Mouse (Mus musculus) heart, postnatal 36 days (tissue): ENCODE measurements around the gene Sult2b1. TPM values are rescaled to one million over a fixed set of nuclear protein-coding genes. Genes with fewer than 3 reads are reported as not detected.

Experiments used
- DNase-seq, 2 experiments: peaks; one replicate each; pipeline ENCODE4 v3.0.0; 2021 to 2022
- intact Hi-C: fragments of 180-260 bp; cut with DNase I; formaldehyde crosslinking; loops from one replicate; pipeline ENCODE4 v1.15.1; 2025
- total RNA-seq, 2 experiments: library from RNA; stranded (reverse); gene quantifications; 2 replicates each; pipeline ENCODE4 v1.2.3; 2021

Gene Sult2b1
- total RNA-seq, 2 experiments from 2014 or later = not detected

DNA sequence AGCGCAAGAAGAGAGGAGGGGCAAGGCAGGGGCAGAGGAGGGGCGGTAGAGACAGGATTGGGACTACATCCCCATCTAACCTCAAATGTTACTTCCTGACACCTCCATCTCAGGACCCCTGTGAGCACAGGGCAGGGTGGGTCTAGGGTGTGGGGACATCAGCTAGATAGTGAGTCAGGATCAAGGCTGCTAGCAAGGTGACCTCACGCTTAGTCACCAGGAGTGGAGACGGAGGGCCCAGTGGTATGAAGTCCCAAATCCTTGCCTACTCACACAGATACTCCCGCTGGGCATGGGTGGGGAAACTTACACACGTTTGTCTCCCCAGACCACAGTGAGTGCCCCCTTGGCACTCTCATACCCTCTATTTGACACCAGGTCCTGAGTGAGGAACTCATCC is 18.1 kb upstream of the Sult2b1 start:
- no peak for DNase-seq
- intact Hi-C loops = loop anchor here (5.0 kb wide), 1 partner anchor 135 kb away; no protein-coding TSS in a partner anchor

DNA sequence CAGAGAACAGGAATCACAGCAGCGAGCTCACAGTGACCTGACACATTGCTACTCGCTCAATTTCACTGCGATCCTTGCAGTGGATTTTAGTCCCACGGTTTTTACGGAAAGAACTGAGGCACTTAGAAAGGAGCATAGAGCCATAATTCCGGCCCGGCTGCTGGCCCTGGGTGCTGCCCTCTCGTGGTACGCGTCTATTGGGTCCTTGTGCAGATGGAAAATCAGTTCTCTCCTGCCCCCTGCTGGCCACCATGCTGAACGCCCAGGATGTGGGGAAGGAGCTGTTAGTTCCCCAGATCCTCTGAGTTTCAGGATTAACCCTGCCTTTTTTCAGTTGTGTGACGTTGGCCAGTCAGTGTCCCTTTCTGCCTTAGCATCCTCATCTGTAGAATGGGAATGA is 16.9 kb upstream of the Sult2b1 start:
- peak; percentile 90 to 95 for DNase-seq
- intact Hi-C loops = loop anchor here (1.0 to 5.0 kb wide), 2 partner anchors 62 to 136 kb away; no protein-coding TSS in a partner anchor

DNA sequence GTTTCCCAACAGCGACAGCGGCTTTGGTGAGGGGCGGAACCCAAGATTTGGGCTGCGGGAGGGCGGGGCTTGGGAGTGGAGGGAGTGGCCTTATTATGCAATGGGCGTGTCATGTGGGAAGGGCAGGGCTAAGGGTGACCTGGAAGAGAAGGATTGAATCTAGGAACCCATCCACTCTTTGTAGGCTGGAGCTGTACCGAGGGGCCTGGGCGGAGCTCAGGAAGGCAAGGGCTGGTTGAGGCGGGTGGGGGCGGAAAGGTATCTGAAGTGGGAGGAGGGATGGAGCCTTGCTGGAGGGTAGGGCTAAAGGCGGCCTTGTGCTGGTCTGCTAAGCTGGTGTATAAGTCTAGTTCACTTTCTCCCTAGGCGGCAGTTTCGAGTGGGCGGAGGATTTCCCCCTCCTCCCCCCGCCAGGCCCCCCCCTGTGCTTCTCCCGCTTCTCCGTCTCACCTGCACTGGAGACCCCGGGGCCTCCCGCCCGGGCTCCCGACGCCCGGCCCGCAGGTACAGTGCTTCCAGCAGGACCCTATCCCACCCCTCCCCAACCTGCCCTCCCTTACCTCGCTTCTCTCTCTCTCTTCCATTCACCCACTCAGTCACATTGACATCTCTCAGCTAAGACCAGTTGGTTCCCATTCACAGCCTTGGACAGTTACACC is 16.2 kb upstream of the Sult2b1 start:
- intact Hi-C loops = loop anchor here (1.0 to 5.0 kb wide), 2 partner anchors 61 to 137 kb away; no protein-coding TSS in a partner anchor
- no peak for DNase-seq

DNA sequence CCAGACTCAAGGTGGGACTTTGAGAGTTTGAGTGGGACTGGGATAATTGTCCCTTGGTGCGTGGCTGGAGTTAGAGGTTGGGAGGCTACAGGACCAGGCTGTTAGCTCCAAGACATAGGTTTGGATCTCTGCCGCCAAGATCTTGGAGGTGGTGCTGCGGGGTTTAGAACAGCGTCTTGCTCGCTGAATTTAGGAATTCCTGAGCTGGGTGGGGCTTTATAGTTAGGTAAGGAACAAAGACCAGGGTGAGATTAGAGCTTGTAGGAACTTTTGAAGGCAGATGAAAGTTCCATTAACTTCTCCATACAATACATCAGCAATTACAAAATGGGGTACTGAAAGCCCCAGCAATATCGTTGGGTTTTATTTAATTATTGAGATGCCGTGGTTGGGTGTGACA is 15.5 kb upstream of the Sult2b1 start:
- DNase-seq = no peak
- intact Hi-C loops = loop anchor here (5.0 kb wide), 1 partner anchor 137 kb away; no protein-coding TSS in a partner anchor

DNA sequence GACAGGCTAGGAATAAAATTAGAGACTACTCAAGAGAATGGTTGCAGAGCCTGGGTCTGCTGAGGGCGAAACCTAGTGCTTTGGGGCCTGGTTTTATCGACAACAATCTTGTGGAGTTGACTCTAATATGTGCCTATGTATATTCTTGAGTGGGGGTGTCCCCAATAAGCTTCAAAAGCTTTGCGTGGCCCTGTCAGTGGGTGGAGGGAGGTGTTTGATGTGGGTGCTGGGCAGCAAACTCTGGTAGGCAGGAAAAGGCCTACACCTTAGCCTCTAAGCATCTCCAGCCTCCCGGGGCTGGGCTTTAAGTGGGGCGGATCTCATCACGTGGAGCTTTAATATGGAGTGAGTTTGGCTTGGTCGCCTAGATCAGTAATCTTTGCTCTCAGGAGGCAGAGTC is 14.5 kb upstream of the Sult2b1 start:
- intact Hi-C loops = no loop called here
- no peak for DNase-seq

DNA sequence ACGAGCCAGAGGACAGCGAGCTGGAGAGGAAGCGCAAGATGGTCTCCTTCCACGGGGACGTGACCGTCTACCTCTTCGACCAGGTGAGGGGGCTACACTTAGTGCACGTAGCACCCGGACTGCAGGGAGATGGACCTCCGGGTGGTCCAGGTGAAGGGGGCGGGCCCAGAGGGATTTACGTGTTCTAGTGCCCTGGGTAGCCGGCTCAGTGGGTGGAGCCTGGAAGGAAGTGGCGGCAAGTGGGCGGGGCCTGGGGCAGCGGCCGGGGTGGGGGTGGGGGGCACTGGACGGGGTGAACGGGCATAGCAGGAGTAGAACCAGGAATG is 14.0 kb upstream of the Sult2b1 start:
- intact Hi-C loops = no loop called here
- DNase-seq = no peak

DNA sequence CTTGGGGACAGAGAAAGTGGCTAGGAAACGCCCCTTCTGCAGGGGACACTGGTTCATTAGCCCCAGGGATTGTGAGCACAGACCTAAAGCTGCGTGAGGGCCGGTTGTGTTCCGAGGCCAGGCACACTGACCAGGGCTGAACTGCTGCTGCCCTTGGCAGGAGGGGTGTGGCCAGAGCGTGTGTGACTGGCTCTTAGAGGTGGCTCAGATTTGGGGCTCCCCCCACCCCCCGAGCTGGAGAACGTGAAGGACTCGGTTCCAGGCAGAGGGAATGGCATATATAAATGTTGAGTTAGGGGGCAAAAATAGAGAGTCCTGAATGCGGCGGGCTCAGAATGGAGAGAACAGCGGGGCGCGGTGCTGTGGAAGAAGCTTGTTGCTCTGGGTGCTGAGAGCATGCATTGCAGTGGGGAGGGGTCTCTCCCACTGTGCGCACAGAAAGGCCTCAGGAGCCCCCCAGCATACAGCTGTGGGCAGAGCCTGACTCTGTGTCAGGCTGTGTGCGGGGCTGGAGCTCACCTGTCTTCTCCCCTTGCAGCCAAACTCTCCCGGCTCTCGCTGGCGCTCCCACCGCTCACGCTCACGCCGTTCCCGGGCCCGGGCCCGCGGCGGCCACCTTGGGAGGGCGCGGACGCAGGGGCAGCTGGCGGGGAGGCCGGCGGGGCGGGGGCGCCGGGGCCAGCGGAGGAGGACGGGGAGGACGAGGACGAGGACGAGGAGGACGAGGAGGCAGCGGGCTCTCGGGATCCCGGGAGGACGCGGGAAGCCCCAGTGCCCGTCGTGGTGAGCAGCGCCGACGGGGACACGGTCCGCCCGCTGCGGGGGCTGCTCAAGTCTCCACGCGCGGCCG is 13.4 kb upstream of the Sult2b1 start:
- no peak for DNase-seq
- intact Hi-C loops = no loop called here

DNA sequence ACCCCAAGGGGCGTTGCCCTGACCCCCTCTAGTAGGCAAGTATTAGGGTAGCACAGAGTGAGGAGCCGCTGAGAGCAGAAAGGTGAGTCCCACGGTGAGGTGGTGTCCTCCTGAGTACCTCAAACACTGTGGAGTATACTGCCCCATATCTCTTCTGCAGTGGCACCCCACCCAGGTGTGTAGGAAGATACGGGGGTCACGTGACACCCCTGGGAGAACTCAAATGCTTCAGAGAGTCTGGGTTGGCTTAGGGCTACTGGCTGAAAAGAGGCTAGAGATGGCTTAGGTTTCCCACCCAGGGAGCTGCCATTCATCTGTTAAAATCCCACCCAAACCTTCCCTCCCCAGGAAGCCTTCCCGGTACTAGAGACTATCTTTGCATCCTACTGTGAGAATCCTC is 12.5 kb upstream of the Sult2b1 start:
- no peak for DNase-seq
- intact Hi-C loops = no loop called here

DNA sequence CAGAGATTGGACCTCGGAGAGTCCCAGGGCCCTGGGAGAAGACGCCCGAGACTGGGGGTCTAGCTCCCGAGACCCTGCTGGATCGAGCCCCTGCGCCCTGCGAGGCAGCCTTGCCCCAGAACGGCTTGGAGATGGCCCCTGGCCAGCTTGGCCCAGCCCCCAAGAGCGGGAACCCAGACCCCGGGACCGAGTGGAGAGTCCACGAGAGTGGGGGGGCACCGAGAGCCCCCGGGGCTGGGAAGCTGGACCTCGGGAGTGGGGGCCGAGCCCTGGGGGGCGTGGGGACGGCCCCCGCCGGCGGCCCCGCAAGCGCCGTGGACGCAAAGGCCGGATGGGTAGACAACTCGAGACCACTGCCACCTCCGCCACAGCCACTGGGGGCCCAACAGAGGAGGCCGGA is 10.5 kb upstream of the Sult2b1 start:
- no peak for DNase-seq
- intact Hi-C loops = no loop called here

DNA sequence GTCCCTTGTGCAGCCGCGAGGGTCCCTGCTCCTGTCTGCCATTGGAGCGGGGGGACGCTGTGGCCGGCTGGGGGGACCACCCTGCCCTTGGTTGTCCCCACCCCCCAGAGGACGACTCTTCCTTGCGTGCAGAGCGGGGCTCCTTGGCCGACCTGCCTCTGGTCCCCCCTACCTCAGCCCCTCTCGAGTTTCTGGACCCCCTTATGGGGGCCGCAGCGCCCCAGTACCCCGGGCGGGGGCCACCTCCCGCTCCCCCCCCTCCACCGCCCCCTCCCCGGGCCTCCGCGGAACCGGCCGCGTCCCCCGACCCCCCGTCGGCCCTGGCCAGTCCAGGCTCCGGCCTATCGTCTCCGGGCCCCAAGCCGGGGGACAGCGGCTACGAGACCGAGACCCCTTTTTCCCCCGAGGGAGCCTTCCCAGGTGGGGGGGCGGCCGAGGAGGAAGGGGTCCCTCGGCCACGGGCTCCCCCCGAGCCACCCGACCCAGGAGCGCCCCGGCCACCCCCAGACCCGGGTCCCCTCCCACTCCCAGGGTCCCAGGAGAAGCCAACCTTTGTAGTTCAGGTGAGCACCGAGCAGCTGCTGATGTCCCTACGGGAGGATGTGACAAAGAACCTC is 9.6 kb upstream of the Sult2b1 start:
- intact Hi-C loops = no loop called here
- no peak for DNase-seq

DNA sequence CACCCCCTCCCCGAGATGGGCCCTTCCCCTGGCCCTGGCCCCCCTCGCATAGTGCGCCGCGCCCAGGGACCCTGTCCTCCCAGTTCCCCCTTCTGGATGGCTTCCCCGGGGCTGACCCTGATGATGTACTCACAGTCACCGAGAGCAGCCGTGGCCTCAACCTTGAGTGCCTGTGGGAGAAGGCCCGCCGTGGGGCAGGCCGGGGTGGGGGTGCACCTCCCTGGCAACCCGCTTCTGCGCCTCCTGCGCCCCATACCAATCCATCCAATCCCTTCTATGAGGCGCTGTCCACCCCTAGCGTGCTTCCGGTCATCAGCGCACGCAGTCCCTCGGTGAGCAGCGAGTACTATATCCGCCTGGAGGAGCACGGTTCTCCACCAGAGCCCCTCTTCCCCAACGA is 8.8 kb upstream of the Sult2b1 start:
- intact Hi-C loops = no loop called here
- DNase-seq = no peak

DNA sequence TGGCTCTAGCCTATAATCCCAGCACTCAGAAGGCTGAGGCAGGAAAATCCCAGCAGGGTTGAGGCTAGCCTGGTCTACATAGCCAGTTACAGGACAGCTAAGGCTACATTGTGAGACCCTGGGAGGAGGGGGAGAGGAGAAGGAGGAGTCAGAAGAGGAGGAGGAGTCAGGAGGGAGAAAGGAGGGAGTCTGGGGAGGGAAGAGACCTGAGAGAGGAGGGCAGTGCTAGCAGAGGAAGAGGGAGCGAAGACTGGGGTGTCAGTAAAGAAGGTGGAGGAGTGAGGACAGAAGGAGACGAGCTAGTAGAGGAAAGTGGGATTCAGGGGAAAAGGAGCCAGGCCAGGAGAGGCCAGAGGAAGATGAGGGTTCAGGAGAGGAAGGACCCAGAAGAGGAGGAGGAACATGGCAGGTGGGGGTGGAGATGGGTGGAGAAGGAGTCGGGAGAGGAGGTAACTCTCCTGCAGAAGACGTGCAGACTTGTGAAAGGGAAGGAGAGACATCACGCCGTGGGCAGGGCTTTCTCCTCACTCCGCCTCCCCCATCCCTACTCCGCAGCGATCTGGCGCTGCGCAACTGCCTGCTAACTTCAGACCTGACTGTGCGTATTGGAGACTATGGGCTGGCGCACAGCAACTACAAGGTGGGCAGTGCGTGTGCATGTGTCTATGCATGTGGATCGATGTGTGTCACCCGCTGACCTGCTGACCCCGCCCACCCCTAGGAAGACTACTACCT is 7.5 kb upstream of the Sult2b1 start:
- intact Hi-C loops = no loop called here
- DNase-seq = no peak

DNA sequence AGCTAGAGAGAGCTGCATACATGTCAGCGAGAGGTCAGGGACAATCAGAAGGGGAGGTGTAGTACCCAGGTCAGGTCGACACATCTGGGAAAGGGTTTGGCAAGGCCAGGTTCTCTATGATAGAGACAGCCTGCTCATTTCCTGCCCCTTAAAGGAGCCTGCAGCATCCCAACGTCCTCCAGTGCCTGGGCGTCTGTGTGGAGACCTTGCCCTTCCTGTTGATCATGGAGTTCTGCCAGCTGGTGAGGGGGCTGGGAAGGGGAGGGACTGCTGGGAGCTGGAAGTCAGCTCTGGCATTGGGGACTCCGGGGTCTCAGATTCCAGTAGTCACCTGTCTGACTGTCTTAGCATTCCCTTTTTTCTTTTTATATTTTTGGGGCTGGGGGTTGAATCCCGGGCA is 6.3 kb upstream of the Sult2b1 start:
- DNase-seq = no peak
- intact Hi-C loops = no loop called here

DNA sequence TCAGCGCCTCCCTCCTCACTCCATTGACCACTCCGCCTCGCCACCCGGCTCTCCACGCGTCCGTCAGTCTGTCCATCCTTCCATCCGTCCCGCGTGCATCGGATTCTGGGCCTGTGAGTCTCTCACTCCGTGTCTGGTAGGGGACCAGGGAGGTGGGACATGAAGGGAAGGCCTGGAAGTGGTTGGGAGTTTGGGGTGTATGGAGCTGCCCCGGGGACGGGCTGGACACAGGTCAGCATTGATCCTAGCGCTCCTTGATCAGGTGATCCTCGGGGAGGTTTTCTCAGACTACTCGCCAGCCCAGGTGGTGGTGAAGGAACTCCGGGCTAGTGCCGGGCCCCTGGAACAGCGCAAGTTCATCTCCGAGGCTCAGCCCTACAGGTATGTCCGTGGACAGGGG is 3.2 kb upstream of the Sult2b1 start:
- no peak for DNase-seq
- intact Hi-C loops = no loop called here

DNA sequence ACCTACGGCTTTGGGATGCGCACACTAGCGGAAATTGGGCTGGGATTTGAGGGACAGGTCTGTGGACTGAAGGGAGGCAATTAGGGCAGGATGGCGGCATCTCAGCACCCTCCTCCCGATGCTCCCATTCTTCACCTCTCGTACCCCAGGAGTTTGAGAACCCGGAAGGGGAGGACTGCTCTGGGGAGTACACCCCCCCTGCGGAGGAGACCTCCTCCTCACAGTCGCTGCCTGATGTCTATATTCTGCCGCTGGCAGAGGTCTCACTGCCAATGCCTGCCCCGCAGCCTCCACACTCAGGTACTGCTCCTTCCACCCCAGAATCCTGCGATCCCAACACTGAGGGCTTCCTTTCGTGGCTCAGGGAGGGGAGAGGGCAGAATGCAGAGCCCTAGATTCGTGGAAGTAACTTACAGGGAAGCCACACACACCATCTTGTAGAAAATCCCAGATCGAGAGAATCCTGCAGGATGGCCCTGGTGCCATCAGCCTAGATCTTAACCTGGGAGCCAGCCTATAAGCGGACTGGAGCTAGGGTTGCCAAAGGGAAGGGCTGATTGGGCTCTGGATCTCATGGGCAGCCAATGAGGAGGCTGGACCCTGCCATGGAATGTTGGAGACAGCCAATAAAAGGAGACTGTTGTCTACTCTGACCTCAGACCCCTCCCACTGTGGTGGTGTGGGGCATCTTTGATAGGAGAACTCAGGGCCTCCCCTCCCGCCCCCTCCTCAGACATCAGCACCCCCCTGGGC is 2.4 kb upstream of the Sult2b1 start:
- no peak for DNase-seq
- intact Hi-C loops = no loop called here

DNA sequence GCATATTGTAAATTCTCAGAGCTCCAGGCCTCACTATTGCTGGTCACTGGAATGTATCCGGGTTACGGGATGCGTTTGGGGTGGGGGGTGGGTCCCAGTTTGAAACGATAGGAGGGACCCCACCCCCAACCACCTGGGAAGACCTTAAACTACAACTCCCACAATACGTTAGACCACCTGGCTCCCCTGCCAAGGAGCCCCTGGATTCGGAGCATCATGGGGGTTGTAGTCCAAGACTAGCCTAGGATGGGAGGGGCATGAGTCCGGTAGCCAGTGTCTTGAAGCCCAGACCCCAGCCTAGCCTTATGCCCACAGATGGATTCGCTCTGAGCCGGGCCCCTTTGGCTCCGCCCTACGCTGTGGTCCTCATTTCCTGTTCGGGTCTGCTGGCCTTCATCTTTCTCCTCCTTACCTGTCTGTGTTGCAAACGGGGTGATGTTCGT is 1.7 kb upstream of the Sult2b1 start:
- intact Hi-C loops = no loop called here
- DNase-seq = no peak

DNA sequence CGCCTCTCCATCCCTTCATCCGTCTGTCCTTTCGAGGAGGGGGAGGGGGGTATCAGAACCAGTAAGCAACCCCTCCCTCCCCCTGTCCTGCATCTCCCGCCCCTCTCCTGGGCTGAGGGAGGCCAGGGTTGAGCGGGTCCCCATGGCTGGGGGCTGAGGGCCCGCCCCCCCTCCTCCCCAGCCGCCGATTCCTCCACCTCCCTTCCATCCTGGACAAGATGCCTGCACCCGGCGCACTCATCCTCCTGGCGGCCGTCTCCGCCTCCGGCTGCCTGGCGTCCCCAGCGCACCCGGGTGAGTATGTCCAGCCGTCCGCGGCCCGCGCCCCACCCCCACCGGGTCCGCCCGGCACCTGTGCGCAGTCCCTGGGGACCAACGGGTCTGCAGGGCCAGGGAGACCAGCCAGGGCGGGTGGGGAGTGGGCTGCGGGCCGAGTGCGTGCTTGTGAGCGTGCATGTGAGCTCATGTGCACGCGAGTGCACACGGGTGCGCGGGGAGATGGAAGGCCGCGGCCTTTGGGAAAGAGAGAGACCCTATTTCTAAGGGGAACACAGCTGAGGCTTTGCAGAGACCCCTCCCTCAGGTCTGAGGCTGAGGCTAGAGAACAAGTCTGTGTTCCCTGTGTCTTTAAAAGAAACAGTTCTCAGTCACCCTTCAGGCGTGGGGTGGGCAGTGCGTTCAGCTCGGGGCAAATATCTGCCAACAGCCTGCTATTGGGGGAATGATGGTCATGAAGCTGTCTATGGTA is 1.1 kb upstream of the Sult2b1 start:
- no peak for DNase-seq
- intact Hi-C loops = no loop called here

DNA sequence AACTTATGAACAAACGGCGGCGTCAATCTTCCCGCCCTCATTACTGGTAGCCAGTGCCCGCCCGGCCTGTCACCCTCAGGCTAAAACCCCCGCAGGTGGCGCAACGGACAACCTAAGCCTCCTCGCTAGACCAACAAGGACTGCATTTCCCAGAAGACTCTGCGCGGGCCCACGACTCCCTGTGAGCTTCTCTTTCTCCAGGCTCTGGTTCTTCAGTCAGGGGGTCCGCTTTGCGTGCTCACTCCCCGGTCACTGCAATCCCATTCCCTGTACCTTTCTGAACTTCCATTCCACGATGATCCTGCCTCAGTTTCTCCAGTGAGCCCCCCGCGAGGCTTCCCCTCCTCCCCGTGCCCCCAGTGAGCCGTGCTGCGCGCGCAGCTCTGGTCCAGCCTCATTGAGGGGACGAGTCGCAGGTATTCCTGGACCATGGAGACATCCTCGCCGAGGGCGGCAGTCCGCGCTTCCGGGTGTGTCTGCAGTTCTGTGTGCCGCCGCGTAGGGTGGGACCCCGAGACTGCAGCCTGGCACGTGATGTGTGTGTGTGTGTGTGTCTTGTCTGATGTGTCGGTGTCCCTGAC is 868 bp downstream of the Sult2b1 start, which contains the start of gene Lmtk3:
Lmtk3 (plus strand) TSS at position 228 of the 581 bp plus-strand sequence.
- intact Hi-C loops = no loop called here
- no peak for DNase-seq

DNA sequence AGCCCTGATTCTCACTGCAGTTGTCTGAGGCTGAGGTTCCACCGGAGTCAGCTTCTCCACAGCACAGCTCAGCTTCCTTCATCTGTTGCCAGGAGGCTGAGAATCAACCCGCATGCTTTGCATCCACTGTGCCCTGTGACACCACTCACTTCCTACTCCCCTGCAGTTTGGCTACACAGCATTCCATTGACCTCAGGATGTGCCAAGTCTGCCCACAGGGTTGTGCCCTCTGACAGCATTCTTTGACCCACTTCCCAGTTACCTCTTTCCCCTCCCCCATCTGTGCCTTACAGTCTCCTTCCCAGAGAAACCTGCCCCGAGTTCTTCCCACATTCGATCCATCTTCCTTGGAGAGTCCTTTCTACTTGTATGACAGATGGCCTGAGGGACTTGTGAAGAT is 2.2 kb downstream of the Sult2b1 start:
- DNase-seq = no peak
- intact Hi-C loops = no loop called here
